Mouse (Mus musculus) urinary bladder, adult 18-20 months (tissue): ENCODE data around the gene Gli2.

Experiments
- DNase-seq, 2 experiments: peaks; one replicate each; pipeline ENCODE4 v3.0.0; 2022; ENCODE audit warnings: low spot score in 2 of 2, mixed read lengths in 2 of 2

The Gli2 gene

DNA sequence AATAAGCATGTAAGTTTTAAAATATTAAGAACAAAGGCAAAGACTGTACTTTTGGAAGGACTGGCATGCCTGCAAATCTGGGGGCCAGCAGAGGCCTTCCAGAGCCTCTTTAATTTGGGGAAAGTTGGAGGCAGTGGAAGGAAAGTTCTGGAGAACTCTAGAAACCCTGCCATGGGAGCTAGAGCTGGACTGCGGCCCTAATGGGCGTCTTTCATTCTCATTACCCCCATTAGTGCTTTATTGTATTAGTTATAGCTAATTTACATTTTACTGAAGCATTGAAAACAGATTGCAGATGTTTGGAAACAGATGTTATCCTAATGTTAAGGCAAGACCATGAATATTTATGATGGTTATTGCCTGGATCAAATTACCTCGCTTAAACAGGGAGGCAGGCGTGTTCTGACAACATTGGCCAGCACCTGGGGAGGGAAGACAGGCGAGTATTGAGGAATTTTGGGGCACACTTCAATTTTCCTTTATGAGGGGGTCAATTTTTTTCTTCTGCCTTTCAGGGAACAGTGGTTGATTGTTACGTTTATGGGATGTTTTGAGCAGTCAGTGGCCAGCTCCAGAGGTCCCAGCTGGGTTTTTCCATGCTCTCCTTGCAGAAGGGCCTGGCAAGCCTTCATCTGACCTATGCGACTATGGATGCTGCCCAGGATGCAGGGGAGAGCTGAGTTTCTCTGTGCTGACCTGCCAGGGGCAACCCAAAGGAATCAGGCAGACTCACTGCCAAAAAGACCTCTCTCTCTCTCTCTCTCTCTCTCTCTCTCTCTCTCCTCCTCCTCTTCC lies 253.9 kb downstream of the Gli2 start:
- DNase-seq: no peak

DNA sequence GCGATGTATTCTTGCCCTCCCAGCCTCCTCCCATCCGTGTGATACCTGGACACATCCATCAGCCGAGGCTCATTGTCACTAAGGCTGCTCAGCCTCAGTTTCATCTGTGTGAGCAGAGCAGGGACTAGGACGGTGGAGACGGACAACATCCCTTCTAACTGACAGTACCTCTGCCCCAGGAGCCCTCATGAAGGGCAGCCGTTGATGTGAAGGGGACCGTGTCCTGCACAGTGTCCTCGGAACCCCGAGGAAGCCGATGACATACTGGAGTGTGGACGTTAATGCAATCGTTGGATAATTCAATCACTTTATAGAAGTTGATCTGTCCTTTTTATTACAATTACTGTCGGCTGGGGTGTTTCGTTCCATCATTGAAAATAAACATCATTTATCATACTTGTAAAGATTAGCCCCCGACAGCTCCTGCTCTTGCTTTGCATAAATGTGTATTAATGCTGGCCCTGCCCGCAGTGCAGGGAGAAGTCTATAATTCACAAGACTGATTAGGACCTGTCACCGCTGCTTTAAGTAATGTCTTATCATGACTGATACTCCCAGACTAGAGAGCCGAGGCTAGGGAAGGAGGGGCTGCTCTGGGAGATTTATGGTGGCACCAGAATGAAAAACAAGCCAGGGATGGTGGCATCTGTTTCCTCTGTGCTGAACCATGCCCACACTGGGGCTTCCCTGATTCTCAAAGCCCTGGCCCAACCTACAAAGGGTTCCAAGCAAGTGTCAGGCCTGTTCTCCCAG lies 257.8 kb downstream of the Gli2 start:
- no peak for DNase-seq

DNA sequence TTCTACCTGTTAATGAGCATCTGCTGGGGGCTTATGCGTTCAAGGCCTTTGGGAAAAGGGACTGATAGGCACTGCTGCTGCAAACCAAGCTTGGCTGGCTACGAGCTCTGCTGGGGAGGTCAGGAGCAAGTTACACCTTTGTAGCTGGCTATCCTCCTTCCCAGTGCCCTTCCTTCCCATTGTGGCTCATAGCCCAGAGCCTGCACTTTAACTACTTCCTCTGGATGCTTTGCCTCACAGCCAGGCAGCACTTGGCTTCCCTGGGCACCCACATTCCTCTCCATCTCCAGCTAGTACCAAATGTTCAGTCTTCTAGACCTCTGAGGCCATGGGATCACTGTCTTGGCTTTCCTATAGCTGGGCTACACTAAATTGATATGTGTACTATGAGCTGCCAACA lies 263.5 kb downstream of the Gli2 start:
- no peak for DNase-seq

- no peak for DNase-seq
These were observed 264.0 kb downstream of the Gli2 start for GRCm38 (mm10) chr1:118789468-118789867.

DNA sequence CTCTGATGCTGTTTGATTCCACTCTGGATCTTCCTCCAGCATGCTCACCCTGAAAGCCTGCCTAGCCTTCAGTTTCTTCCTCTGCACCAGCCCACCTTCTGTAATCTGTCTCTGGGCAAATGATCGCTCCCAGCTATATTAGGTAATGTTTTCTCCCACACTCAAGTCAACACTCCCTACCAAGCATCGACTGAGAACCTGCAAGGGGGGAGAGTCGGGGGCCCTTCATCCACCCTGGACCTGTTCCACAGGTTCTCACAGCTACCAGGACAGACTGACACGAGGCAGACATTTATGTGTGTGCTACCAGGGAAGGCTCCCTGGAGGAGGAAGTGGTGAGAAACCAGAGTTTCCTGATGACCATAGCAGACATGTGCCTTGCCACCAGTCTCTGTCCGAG lies 264.6 kb downstream of the Gli2 start:
- DNase-seq: peak; percentile 27 to 44

DNA sequence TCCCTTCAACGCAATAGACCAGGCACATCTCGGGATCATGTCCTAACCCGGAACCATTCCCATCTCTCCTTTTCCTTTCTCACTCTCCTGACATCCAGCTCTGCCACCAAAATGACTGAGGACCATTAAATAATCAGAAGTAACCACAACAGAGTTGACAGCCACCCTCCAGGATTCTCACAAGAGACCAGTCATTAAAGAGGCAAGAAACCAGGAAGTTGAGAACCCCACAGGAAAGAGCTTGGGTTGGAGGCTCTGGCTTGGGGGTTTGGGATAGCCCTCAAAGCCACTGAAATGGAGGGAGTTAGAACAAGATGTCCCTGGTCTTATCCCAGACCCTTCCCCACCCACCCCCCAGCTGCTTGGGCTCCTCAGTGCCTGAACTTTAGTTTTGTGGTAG lies 265.9 kb downstream of the Gli2 start:
- DNase-seq: no peak
